Comparison of ENCODE assay signal across 8 mouse cellular contexts in the genomic region with DNA sequence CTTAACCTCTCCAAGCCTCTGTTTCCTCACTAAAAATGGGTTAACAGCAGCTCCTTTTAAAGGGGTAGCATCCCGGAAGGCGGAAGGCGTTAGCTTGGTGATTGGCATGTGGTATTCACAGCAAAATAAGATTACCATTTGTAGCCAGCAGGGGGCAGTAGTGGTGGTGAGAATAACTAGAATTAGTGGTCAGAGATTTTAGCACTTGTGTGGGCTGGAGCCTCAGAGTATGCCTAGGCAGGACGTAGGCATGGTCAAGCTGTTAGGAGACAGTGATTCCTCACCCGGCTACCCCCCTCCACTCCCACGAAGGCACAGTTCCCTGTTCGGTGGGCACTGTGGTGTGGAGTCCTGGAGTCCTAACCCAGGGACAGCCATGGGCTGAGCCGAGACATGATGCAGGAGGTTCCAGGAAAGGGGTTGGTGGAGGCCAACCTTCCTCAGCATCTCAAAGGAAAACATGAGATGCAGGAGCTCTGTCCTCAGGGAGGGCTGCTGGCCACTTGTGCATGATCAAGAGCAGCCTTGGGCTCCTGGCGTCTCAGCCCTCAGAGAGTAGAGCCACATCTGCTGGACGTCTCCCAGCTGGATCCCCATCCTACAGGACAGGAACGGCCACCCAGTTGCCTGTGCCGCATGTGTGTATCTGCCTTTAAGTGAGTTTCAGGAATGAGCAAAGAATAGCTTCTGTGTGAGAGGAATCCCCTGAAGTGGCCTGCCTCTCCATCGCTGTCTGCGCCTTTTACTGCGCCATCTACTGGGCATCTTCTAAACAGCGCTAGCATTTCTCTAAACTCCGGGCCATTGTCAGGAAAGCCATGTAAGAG. TPM values are rescaled to one million over a fixed set of nuclear protein-coding genes. Genes with fewer than 3 reads are reported as not detected.
DNase-seq lines count a peak whose midpoint lies in the region; ATAC-seq and TF ChIP-seq lines count a peak whose summit lies in the region.

No protein-coding gene starts in this region.

- no peak overlapping the region; the same call in 1 of the 2 replicates for H3K9ac ChIP-seq in embryonic facial prominence, embryonic 13.5 days
- no peak overlapping the region for H3K9ac ChIP-seq in limb, embryonic 13.5 days
- no peak overlapping the region for H3K9ac ChIP-seq in midbrain, embryonic 16.5 days (ENCODE audit: low read depth, low read length)

- H3K36me3 ChIP-seq in embryonic facial prominence, embryonic 13.5 days = peaks cover 76% of the 10 kb centered on the region
- H3K36me3 ChIP-seq in limb, embryonic 13.5 days = peaks cover 74% of the 10 kb centered on the region
- H3K36me3 ChIP-seq in midbrain, embryonic 16.5 days (ENCODE audit: control insufficient read depth, insufficient read depth, low read length) = peaks cover 28% of the 10 kb centered on the region

- DNase-seq in CD4-positive, CD25-positive, alpha-beta regulatory T cell, adult 2 months (ENCODE audit: low read depth, low spot score) = peak; percentile 79
- DNase-seq in heart, adult 9 months (ENCODE audit: low spot score in 2 of 2) = peak; percentile 28 to 57
- peak; percentile 52 to 69 for DNase-seq in kidney, adult 8-10 months
- peak; percentile 35 to 65 for DNase-seq in spleen, postnatal 10 days (ENCODE audit: low spot score in 2 of 2)

- H3K27ac ChIP-seq in bone marrow, adult 2 months (ENCODE audit: control insufficient read depth, insufficient read depth, low read depth, low read length, poor library complexity) = no peak overlapping the region
- peak overlapping the region; percentile 40 for H3K27ac ChIP-seq in embryonic facial prominence, embryonic 13.5 days
- H3K27ac ChIP-seq in limb, embryonic 13.5 days = no peak overlapping the region
- H3K27ac ChIP-seq in midbrain, embryonic 16.5 days (ENCODE audit: low read length) = peak overlapping the region; percentile 3; the same call in 1 of the 2 replicates

- no peak overlapping the region for H3K4me3 ChIP-seq in bone marrow, adult 2 months (replicated peaks; ENCODE audit: control insufficient read depth, low read depth, low read length)
- H3K4me3 ChIP-seq in embryonic facial prominence, embryonic 13.5 days = no peak overlapping the region
- H3K4me3 ChIP-seq in limb, embryonic 13.5 days = no peak overlapping the region
- H3K4me3 ChIP-seq in midbrain, embryonic 16.5 days (ENCODE audit: low read depth, low read length) = no peak overlapping the region

- H3K4me2 ChIP-seq in embryonic facial prominence, embryonic 13.5 days = no peak overlapping the region
- H3K4me2 ChIP-seq in limb, embryonic 13.5 days (replicated peaks) = no peak overlapping the region
- H3K4me2 ChIP-seq in midbrain, embryonic 16.5 days (ENCODE audit: low read length) = no peak overlapping the region

- ATAC-seq in embryonic facial prominence, embryonic 13.5 days (ENCODE audit: insufficient number of reproducible peaks, insufficient read depth, low FRiP score, low TSS enrichment, low read depth) = 0 out of 2 replicates have a peak, but pooled peaks have one; percentile 52
- peak; percentile 71 for ATAC-seq in limb, embryonic 13.5 days (ENCODE audit: low FRiP score, low read depth)
- ATAC-seq in midbrain, embryonic 16.5 days = peak; percentile 63

- whole genome bisulfite sequencing in bone marrow, adult 2 months = 37% methylated on average over 17 of the region's 17 CpGs
- 38% methylated on average over 17 of the region's 17 CpGs for WGBS in embryonic facial prominence, embryonic 13.5 days
- 42% methylated on average over 17 of the region's 17 CpGs for WGBS in limb, embryonic 13.5 days
- WGBS in midbrain, embryonic 16.5 days = 31% methylated on average over 17 of the region's 17 CpGs

- H3K27me3 ChIP-seq in embryonic facial prominence, embryonic 13.5 days = no peaks in the 10 kb centered on the region
- H3K27me3 ChIP-seq in limb, embryonic 13.5 days = no peaks in the 10 kb centered on the region
- no peaks in the 10 kb centered on the region for H3K27me3 ChIP-seq in midbrain, embryonic 16.5 days (ENCODE audit: control insufficient read depth, insufficient read depth, low read depth, low read length)

- no peaks in the 10 kb centered on the region; the same call in 1 of the 2 replicates for H3K4me1 ChIP-seq in bone marrow, adult 2 months (ENCODE audit: control insufficient read depth, insufficient read depth, low read length)
- peaks cover 4% of the 10 kb centered on the region; the same call in 1 of the 2 replicates for H3K4me1 ChIP-seq in embryonic facial prominence, embryonic 13.5 days
- peaks cover 3% of the 10 kb centered on the region; the same call in 1 of the 2 replicates for H3K4me1 ChIP-seq in limb, embryonic 13.5 days
- peaks cover 2% of the 10 kb centered on the region; the same call in 1 of the 2 replicates for H3K4me1 ChIP-seq in midbrain, embryonic 16.5 days (ENCODE audit: control insufficient read depth, insufficient read depth, low read length)

- TF ChIP-seq POLR2A in bone marrow, adult 2 months (IDR thresholded peaks at IDR 0.05; ENCODE audit: borderline replicate concordance, control insufficient read depth, low read depth, low read length) = no peak

- no peaks in the 10 kb centered on the region for H3K9me3 ChIP-seq in embryonic facial prominence, embryonic 13.5 days
- H3K9me3 ChIP-seq in limb, embryonic 13.5 days = no peaks in the 10 kb centered on the region
- H3K9me3 ChIP-seq in midbrain, embryonic 16.5 days (replicated peaks; ENCODE audit: control insufficient read depth, low read length, poor library complexity, severe bottlenecking) = no peaks in the 10 kb centered on the region

- peak; percentile 77 for TF ChIP-seq CTCF in bone marrow, adult 2 months (IDR thresholded peaks at IDR 0.05; ENCODE audit: control insufficient read depth, insufficient read depth, low read length)

RNA-seq across cellular contexts. Expression of a gene that starts 11.6 kb away (rescaled TPM):
- polyA plus RNA-seq in bone marrow, adult 2 months (2011; ENCODE audit: insufficient read depth, insufficient read length, low replicate concordance, missing spikeins) = 1.4 TPM in 1 of 2 replicates, not detected in the other
- polyA plus RNA-seq in embryonic facial prominence, embryonic 13.5 days (2015; fragmentation: Nextera tagmentation; extraction: Ambion mirVana) = not detected in 2 replicates
- 0.22 TPM in 1 of 2 replicates, not detected in the other for polyA plus RNA-seq in limb, embryonic 13.5 days (2015; fragmentation: Nextera tagmentation; extraction: Ambion mirVana)
- polyA plus RNA-seq in midbrain, embryonic 16.5 days (2015; fragmentation: Nextera tagmentation; extraction: Ambion mirVana) = 0.31 TPM in 1 of 2 replicates, not detected in the other

Comparison
In these comparisons a context has a peak if more than half of its experiments do, and no peak if none do; other contexts are left out.
1. H3K27ac ChIP-seq: peak in embryonic facial prominence, embryonic 13.5 days (single experiment) and midbrain, embryonic 16.5 days (single experiment); none in bone marrow, adult 2 months (single experiment) and limb, embryonic 13.5 days (single experiment).
2. Peak in every context shown above with its lines, with median percentiles within 50 percentile points of each other: DNase-seq and ATAC-seq.